Mouse (Mus musculus) cerebellum, postnatal 14 days (tissue): ENCODE results near the gene Cfap74.

ENCODE experiments used
- DNase-seq, 2 experiments: peaks; one replicate each; pipeline ENCODE4 v3.0.0; 2021; ENCODE audit warnings: mixed read lengths in 2 of 2

The Cfap74 gene

GRCm38 (mm10) chr4:155505067-155505466 is 96.1 kb downstream of the Cfap74 start:
- DNase-seq: no peak

GRCm38 (mm10) chr4:155505671-155506295 is 96.8 kb downstream of the Cfap74 start:
- no peak for DNase-seq

- DNase-seq: no peak
These were observed 99.6 kb downstream of the Cfap74 start for GRCm38 (mm10) chr4:155508614-155509013.

GRCm38 (mm10) chr4:155510981-155511380 is 102.0 kb downstream of the Cfap74 start:
- no peak for DNase-seq

- no peak for DNase-seq
These were observed 105.8 kb downstream of the Cfap74 start for GRCm38 (mm10) chr4:155514810-155515209.
